Mouse (Mus musculus) intestine, embryonic 16.5 days (tissue): ENCODE results near the gene Cnksr1. TPM values are rescaled to one million over a fixed set of nuclear protein-coding genes. Genes with fewer than 3 reads are reported as not detected.

Source experiments
- ATAC-seq: fragments of 200-750 bp; cut with Nextera tagmentation; 2 replicates; pipeline ENCODE4 v1.8.0; 2017; ENCODE audit warnings: moderate TSS enrichment, moderate library complexity
- H3K27ac ChIP-seq: fragments of 300-500 bp; sonication (generic); 2 replicates; pipeline ENCODE4 v1.5.1; 2014; ENCODE audit warnings: mild to moderate bottlenecking, low read length
- H3K27me3 ChIP-seq: fragments of 300-500 bp; sonication (generic); replicated peaks from 2 replicates; pipeline ENCODE4 v1.6.1; 2014; ENCODE audit warnings: low read length, control low read depth, mixed read lengths; ENCODE audit not compliant: control insufficient read depth, insufficient read depth
- H3K36me3 ChIP-seq: fragments of 300-500 bp; sonication (generic); 2 replicates; pipeline ENCODE4 v1.6.1; 2014; ENCODE audit warnings: low read length, control low read depth; ENCODE audit not compliant: control insufficient read depth, insufficient read depth
- H3K4me1 ChIP-seq: fragments of 300-500 bp; sonication (generic); 2 replicates; pipeline ENCODE4 v1.6.1; 2014; ENCODE audit warnings: low read length, control low read depth, mixed read lengths; ENCODE audit not compliant: control insufficient read depth, insufficient read depth
- H3K4me2 ChIP-seq: fragments of 300-500 bp; sonication (generic); 2 replicates; pipeline ENCODE4 v1.6.1; 2014; ENCODE audit warnings: low read depth, low read length, control low read depth
- H3K4me3 ChIP-seq: fragments of 300-500 bp; sonication (generic); 2 replicates; pipeline ENCODE4 v1.5.1; 2014; ENCODE audit warnings: mild to moderate bottlenecking, low read length
- H3K9ac ChIP-seq: fragments of 300-500 bp; sonication (generic); 2 replicates; pipeline ENCODE4 v1.6.1; 2014; ENCODE audit warnings: low read depth, low read length
- H3K9me3 ChIP-seq: fragments of 300-500 bp; sonication (generic); 2 replicates; pipeline ENCODE4 v1.6.1; 2016; ENCODE audit warnings: low read length, control low read depth; ENCODE audit not compliant: control insufficient read depth
- WGBS: fragments of 180-500 bp; shearing (Covaris S2); extraction: QIAGEN DNeasy Blood & Tissue Kit; methylation state at CpG from one replicate; pipeline ENCODE4 v1.1.7; 2014; 5-methylcytosine and 5-hydroxymethylcytosine counted together
- polyA plus RNA-seq: library from polyadenylated mRNA; unstranded; fragments of >200 nt; fragmentation: Nextera tagmentation; extraction: Ambion mirVana; gene quantifications from 2 replicates; pipeline ENCODE4 v1.2.1, GENCODE M21; 2015

The Cnksr1 gene
- polyA plus RNA-seq, 1 experiment from 2014 or later = 16.9 TPM

DNA sequence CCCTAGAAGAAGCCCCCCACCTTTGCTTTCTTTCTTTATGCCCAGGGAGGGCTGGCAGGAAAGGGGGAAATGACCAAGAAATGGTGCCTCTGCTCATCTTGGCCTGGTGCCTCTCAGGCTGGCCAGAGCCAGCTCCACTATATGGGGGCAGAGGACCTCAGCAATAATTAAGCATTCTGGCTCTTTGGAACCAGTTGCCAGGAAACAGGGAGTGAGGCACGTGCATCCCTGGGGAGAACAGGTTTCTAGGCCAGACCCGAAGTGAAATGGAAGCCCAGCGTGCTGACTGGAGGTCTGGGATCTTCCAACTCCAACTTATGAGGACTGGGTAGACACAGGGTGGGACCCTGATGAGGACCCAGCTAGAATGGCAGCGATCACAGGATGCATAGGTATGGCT lies 8.1 kb upstream of the Cnksr1 start:
- Histone ChIP-seq H3K27ac (no peak overlapping the region), H3K36me3 (no peaks in the 10 kb centered on the region), H3K9me3 (no peaks in the 10 kb centered on the region), H3K27me3 (peaks cover 26% of the 10 kb centered on the region), H3K9ac (no peak overlapping the region), H3K4me3 (no peak overlapping the region), H3K4me2 (no peak overlapping the region), H3K4me1 (peaks cover 24% of the 10 kb centered on the region)
- no peak for ATAC-seq
- WGBS = 45% methylated on average over 4 of the region's 4 CpGs

DNA sequence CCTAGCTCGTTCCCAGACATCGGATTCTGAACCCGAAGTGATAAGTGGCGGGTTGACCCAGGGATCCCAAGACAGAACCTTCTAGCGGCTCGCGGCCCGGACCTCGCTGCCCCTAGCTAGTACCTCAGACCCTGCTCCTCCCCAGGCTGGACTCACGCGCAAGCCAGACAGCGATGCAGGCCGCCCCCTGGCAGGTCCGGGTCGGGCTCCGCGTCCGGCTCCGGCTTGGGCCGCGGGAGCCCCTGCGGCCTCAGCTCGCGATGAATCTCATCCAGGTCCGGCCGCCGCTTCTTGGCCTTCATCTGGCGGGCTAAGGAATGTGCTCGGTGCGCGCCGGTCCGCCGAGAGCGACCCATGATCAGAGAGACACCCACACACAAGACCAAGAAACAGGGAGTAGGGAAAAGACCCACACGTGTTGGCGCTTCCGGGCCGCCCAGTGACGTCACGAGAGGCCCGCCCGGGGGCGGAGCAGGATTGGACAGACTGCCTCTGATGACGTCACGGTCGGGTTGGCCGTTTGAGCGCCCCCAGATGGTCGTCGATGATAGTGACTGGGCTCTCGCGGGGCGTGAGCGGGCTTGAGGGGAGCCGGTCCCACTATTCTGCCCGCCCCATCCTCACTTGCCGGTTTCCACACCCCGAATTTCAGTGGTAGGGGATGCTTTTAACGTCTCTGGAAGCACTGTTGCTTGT lies 7.1 kb upstream of the Cnksr1 start, which contains the start of gene Zfp593:
Gene Zfp593, minus strand, starts transcription at position 445 of the 696 bp plus-strand sequence.
- peak within 1 kb of the TSS; percentile 87 for H3K9ac ChIP-seq
- no peak within 1 kb of the TSS for H3K27ac ChIP-seq
- peaks cover 15% of the 10 kb centered on the region for H3K4me1 ChIP-seq
- no peaks in the 10 kb centered on the region for H3K9me3 ChIP-seq
- peak within 1 kb of the TSS; percentile 63 for H3K4me3 ChIP-seq
- WGBS = under 1% methylated on average over 60 of the region's 60 CpGs
- H3K4me2 ChIP-seq = peak within 1 kb of the TSS; percentile 84
- H3K36me3 ChIP-seq = no peaks in the 10 kb centered on the region
- peak; percentile 81 for ATAC-seq
- peaks cover 16% of the 10 kb centered on the region; the same call in 1 of the 2 replicates for H3K27me3 ChIP-seq

DNA sequence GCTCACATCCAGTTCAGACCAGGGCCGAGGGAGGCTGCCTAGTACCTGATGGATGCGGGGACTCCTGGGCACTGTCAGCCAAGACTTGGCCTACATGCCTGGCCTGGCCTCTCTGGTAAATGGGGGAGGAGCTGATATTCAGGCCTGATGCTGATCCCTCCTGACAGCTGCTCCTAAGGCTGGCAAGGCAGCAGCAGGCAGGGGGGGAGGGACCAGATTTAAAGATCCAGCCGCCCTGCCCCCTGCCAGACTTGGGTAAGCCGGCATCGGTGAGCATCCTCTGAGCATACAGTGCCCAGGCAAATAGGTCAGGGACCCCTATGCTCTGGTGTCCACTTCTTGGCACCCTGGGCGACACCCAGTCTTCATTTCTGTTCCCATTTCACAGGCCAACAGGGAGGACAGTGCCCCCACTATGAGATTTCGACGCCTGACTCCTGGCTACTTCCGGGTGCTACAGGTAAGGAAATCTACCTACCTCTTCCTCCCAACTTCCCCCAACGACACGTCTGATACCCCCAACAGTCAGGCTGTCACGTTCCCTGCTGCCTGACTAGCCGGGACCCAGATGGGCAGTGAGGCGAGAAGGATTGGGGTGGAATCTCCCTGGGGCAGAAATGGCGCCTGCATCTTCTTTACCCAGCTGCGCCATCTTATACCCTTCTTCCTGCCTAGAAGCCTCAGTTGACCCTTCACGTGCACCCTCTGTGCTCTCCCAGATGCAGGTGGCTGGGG lies 5.5 kb upstream of the Cnksr1 start, which contains the start of gene E130218I03Rik:
Gene E130218I03Rik, plus strand, starts transcription at position 147 of the 735 bp plus-strand sequence.
- Histone ChIP-seq H3K9me3 (no peaks in the 10 kb centered on the region), H3K4me2 (peak within 1 kb of the TSS; percentile 84), H3K4me1 (peaks cover 10% of the 10 kb centered on the region), H3K27ac (no peak within 1 kb of the TSS), H3K36me3 (no peaks in the 10 kb centered on the region), H3K9ac (peak within 1 kb of the TSS; percentile 87), H3K4me3 (no peak within 1 kb of the TSS; the same call in 1 of the 2 replicates), H3K27me3 (peaks cover 14% of the 10 kb centered on the region; the same call in 1 of the 2 replicates)
- WGBS = 94% methylated on average over 17 of the region's 17 CpGs
- ATAC-seq = no peak

DNA sequence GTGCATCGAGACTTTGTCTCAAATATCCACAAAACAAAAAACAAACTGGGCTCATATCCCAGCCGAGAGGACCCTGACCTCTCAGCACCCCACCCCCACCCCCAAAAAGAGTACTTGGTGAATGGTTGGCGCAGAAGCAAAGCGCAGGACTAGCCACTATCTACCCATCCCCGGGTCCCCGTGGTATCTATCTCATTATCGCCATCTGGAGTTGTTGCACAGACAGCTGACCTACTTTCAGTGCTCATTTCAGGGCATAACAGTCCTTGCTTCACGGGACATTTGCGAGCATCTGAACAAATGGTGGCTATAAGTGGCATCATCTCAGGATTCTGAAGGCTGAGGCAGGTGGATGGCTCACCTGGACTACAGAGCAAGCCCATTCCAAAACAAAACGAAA lies 487 bp upstream of the Cnksr1 start:
- peak overlapping the region; percentile 58 for H3K4me3 ChIP-seq
- no peak overlapping the region for H3K9ac ChIP-seq
- no peaks in the 10 kb centered on the region for H3K9me3 ChIP-seq
- peak overlapping the region; percentile 54 for H3K4me2 ChIP-seq
- no peak overlapping the region for H3K27ac ChIP-seq
- H3K27me3 ChIP-seq = 0 out of 2 replicates have a peak, but pooled peaks cover 2% of the 10 kb centered on the region
- peak; percentile 16 for ATAC-seq
- 10% methylated on average over 10 of the region's 10 CpGs for WGBS
- H3K4me1 ChIP-seq = 0 out of 2 replicates have a peak, but pooled peaks cover 6% of the 10 kb centered on the region
- no peaks in the 10 kb centered on the region for H3K36me3 ChIP-seq

DNA sequence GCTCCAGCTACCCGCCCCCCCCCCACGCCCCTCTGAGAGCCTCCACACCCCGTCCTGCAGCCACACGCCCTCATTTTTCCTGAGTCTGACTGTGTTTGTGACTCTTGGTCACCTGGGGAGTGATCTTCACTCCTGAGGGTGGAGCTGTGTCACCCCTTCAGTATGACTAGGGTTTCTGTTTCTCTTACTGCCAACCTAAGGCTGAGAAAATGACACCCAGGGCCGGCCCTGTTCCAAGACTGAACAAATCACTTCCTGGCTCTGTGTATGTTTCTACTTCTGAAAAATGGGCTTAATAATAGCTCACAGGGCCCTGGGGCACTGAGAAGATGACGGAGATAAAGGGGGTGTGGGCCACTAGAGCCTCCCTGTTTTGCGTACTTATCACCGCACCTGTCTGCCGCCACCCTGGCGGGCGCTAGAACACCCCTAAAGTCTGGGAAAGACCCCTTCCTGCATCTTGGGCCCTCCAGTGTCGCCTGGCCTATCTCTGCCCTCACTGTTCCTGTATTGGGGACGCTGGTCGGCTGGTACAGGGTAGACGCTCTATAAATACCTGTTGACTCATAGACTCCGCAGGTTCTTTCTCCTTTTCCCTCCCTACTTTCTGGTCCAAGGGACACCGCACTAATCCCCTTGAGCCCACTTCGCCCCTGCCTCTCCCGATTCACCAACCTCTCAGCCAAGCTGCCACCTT lies 469 bp downstream of the Cnksr1 start:
- Histone ChIP-seq H3K9me3 (no peaks in the 10 kb centered on the region), H3K36me3 (no peaks in the 10 kb centered on the region), H3K4me1 (0 out of 2 replicates have a peak, but pooled peaks cover 6% of the 10 kb centered on the region), H3K9ac (peak overlapping the region; percentile 70), H3K4me3 (peak overlapping the region; percentile 58), H3K4me2 (peak overlapping the region; percentile 54), H3K27ac (peak overlapping the region; percentile 77), H3K27me3 (0 out of 2 replicates have a peak, but pooled peaks cover 2% of the 10 kb centered on the region)
- peak; percentile 78 for ATAC-seq
- WGBS = 19% methylated on average over 19 of the region's 19 CpGs

DNA sequence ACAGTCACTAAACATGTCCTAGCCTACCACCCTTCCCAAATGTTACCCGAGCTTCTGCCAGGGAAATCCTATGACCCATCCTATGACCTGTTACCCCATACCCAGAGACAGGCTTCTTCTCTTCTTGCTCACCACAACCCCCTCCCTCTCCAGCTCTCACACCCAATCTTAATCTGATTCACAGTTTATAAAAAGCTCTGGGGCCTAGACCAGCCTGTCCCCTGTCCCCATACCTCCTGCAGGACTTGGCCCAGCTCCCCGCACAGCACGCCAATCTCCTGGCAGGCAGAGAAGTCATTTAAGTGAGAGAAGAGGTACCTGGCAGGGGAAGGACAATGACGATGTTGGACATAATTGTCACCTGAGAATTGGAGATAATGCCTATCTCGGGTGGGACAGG lies 3.3 kb downstream of the Cnksr1 start:
- H3K36me3 ChIP-seq = no peaks in the 10 kb centered on the region
- no peak overlapping the region for H3K4me3 ChIP-seq
- no peak overlapping the region for H3K27ac ChIP-seq
- H3K9ac ChIP-seq = no peak overlapping the region
- H3K4me1 ChIP-seq = peaks cover 12% of the 10 kb centered on the region; the same call in 1 of the 2 replicates
- no peak overlapping the region for H3K4me2 ChIP-seq
- 85% methylated on average over 5 of the region's 5 CpGs for WGBS
- H3K9me3 ChIP-seq = no peaks in the 10 kb centered on the region
- H3K27me3 ChIP-seq = 0 out of 2 replicates have a peak, but pooled peaks cover 2% of the 10 kb centered on the region
- no peak for ATAC-seq

DNA sequence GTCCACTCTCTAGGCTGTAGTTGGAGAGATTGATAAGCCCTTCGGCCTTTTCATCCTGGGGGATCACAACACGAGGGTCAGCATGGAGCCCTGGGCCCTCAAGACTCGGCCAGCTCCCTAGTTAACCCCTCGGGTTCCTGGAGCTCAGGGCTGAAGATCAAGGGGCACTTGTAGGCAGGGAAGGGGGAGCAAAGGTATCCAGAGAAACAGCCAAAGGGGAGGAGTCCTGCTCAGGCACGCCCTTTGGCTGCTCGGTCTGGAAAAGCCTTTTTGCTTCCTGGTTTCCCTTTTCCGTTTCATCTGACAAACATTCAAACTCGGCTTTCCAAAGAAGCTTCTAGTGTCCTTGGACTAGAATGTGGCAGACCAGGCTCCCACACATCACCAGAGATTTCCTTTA lies 7.8 kb downstream of the Cnksr1 start:
- peak; percentile 84 for ATAC-seq
- Histone ChIP-seq H3K36me3 (no peaks in the 10 kb centered on the region), H3K4me2 (0 out of 2 replicates have a peak overlapping the region, but pooled peaks have one; percentile 30), H3K9ac (peak overlapping the region; percentile 49), H3K27me3 (no peaks in the 10 kb centered on the region), H3K9me3 (no peaks in the 10 kb centered on the region), H3K4me1 (peaks cover 8% of the 10 kb centered on the region; the same call in 1 of the 2 replicates), H3K4me3 (no peak overlapping the region), H3K27ac (peak overlapping the region; percentile 50)
- 22% methylated on average over 8 of the region's 8 CpGs for WGBS

DNA sequence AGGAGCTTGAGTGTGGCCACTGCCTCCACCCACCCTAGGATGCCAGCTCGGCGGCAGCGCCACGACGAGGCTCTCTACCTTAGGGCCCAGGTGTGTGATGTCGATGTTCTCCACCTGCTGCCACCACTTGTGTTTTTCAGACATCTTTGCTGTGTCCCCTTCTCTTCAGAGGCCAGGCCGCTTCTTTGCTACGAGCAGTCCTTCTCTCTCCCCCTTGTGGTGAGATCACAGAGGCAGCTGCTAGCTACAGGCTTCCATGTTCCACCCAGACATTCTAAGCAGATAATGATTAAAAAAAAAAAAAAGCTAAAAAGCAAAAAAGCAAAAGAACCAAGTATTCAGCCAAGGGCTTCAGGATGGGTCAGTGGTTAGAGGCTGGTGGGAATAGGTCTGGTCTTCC lies 11.0 kb downstream of the Cnksr1 start, which contains the start of gene Catsper4:
Gene Catsper4, minus strand, starts transcription at position 190 of the 400 bp plus-strand sequence.
- Histone ChIP-seq H3K27ac (no peak within 1 kb of the TSS), H3K4me1 (peaks cover 11% of the 10 kb centered on the region; the same call in 1 of the 2 replicates), H3K36me3 (no peaks in the 10 kb centered on the region), H3K4me2 (no peak within 1 kb of the TSS), H3K9me3 (no peaks in the 10 kb centered on the region), H3K9ac (no peak within 1 kb of the TSS), H3K4me3 (no peak within 1 kb of the TSS), H3K27me3 (no peaks in the 10 kb centered on the region)
- ATAC-seq = no peak
- 72% methylated on average over 8 of the region's 8 CpGs for WGBS
